Mouse (Mus musculus): ENCODE results near the gene Foxred2. TPM values are rescaled to one million over a fixed set of nuclear protein-coding genes. Genes with fewer than 3 reads are reported as not detected.

Foxred2 gene
- polyA plus RNA-seq, 1 experiment, result 1.0 TPM

DNA sequence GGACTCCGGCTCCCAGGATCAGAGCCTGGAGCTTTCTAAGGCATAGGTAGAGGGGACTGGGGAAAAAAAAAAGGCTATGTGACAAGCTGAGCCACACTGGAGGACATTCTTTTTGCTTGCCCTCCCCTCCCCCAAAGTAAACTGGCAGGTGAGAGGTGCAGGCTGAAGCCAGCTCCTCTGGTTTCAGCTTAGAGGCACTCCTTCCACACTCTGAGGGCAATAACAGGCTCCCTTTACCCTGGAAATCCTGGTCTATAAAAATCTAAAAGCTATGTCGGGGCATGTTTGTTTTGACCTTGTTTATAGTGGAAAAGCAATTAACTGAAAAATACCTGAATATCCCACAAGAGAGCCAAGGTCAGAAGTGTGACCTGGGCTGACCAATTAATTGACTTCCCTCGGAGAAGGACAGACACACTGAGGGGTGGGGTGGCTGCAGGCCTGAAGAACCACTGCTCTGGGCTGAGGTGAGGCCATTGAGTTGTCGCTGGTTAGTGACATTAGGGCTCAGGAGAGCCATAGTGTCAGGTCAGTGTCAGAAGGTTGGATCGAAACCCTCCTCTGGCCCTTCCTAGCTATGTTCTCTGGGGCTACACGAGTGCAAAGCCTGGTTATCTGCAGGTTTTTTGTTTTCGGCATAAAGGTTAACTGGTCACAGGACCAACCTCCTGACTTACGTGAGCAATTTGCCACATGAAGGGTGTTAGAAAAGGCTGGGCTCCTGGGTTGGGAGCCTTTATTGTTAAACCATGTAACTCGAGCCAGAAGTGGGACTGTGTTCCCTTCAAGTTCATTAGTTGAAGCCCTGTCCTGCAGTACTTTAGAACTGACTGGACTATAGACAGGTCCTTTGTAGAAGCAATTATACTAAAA, 48.6 kb downstream of the Foxred2 start:
- no peak for TF ChIP-seq CTCF (IDR thresholded peaks at IDR 0.05; ENCODE audit: control insufficient read depth, insufficient read depth, insufficient replicate concordance, low read depth, low read length)
- TF ChIP-seq POLR2A (IDR thresholded peaks at IDR 0.05; ENCODE audit: control insufficient read depth, low read depth, low read length), result no peak
- H3K27me3 ChIP-seq (ENCODE audit: control insufficient read depth, insufficient read depth, low read length), result no peaks in the 10 kb centered on the region
- H3K4me1 ChIP-seq (ENCODE audit: control insufficient read depth, insufficient read depth, low read length), result peaks cover 2% of the 10 kb centered on the region
- no peak overlapping the region for H3K27ac ChIP-seq (ENCODE audit: control insufficient read depth, insufficient read depth, low read depth, low read length)
- no peak overlapping the region for H3K4me3 ChIP-seq (ENCODE audit: control insufficient read depth, low read depth, low read length)
- H3K36me3 ChIP-seq (ENCODE audit: control insufficient read depth, insufficient read depth, low read length), result no peaks in the 10 kb centered on the region

DNA sequence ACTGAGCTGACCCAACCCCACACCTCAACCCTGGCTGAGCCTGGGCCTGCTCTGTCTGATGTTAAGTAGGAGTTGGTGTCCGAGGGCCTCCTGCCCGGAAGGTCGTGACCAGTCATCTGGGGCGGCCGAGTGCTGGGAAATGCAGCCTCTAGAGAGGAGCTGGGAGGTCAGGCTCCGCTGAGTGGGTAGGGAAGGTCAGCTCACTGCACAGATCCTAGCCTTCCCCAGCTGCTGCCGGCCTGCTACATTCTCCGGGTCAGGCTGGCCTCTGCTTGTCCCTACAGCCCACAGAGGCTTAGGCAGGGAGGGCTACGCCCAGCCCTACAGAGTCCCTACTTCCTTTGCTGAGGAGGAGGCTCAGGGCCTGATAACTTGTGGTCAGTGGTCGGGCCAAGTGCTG, 50.0 kb downstream of the Foxred2 start:
- no peaks in the 10 kb centered on the region for H3K27me3 ChIP-seq (ENCODE audit: control insufficient read depth, insufficient read depth, low read length)
- H3K36me3 ChIP-seq (ENCODE audit: control insufficient read depth, insufficient read depth, low read length), result no peaks in the 10 kb centered on the region
- H3K4me3 ChIP-seq (ENCODE audit: control insufficient read depth, low read depth, low read length), result no peak overlapping the region
- H3K4me1 ChIP-seq (ENCODE audit: control insufficient read depth, insufficient read depth, low read length), result peaks cover 2% of the 10 kb centered on the region
- TF ChIP-seq CTCF (IDR thresholded peaks at IDR 0.05; ENCODE audit: control insufficient read depth, insufficient read depth, insufficient replicate concordance, low read depth, low read length), result no peak
- no peak for TF ChIP-seq POLR2A (IDR thresholded peaks at IDR 0.05; ENCODE audit: control insufficient read depth, low read depth, low read length)
- H3K27ac ChIP-seq (ENCODE audit: control insufficient read depth, insufficient read depth, low read depth, low read length), result no peak overlapping the region

DNA sequence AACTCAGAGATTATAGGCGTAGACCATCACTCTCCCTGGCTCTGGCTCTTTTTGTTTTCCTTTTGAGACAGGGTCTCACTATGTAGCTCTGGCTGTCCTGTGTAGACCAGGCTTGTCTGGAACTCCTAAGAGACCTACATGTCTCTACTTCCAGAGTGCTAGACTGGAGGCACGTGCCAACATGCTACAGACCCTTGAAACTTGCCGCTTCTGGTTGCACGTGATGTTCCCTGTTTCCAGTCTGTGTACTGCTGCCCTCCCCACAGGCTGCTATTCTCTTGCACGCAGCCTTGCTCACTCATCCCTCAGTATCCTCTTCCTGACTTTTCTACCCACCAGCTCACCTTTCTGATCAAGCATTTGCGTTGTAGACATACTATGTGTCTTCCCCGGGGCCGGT, 50.4 kb downstream of the Foxred2 start:
- no peak overlapping the region for H3K27ac ChIP-seq (ENCODE audit: control insufficient read depth, insufficient read depth, low read depth, low read length)

DNA sequence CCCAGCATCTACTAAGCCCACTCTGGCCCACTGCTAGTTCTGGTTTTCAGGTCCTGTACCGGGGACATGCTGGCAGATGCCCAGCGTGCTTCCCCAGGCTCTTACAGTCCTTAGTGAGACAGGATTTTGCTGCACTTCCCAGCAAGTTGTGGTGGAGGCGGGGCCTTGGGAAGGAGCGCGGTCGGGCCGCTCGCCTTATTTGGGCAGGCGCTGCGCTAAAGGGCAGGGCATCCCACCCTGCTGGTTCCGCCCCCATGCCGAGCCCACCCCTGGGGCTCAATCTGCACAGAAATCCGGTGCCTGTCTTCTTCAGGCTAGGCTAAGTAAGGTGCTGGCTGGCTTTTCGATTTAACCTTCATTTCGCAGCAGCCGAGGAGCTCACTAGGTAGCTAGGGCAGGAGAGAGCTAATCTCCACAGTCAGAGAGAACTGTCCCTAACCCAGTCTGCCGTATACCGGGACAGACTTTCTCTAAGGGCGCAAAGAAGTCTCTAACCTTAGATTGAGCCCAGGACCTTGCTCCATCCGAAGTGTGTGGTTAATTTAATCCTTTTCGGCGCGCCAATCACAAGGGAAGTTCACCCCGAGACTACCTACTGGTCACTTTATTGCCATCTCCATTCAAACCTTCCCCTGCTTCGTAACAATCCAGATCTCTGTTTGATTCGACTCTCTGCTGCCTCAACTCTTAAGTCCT, 51.1 kb downstream of the Foxred2 start:
- TF ChIP-seq POLR2A (IDR thresholded peaks at IDR 0.05; ENCODE audit: control insufficient read depth, low read depth, low read length) (no peak), CTCF (IDR thresholded peaks at IDR 0.05; ENCODE audit: control insufficient read depth, insufficient read depth, insufficient replicate concordance, low read depth, low read length) (no peak)
- peaks cover 2% of the 10 kb centered on the region for H3K4me1 ChIP-seq (ENCODE audit: control insufficient read depth, insufficient read depth, low read length)
- H3K36me3 ChIP-seq (ENCODE audit: control insufficient read depth, insufficient read depth, low read length), result no peaks in the 10 kb centered on the region
- H3K4me3 ChIP-seq (ENCODE audit: control insufficient read depth, low read depth, low read length), result no peak overlapping the region; the same call in 1 of the 2 replicates
- peak overlapping the region; percentile 18; the same call in 1 of the 2 replicates for H3K27ac ChIP-seq (ENCODE audit: control insufficient read depth, insufficient read depth, low read depth, low read length)
- no peaks in the 10 kb centered on the region for H3K27me3 ChIP-seq (ENCODE audit: control insufficient read depth, insufficient read depth, low read length)

More for the DNA sequence above, 50.4 kb downstream of the Foxred2 start:
- H3K4me3 ChIP-seq (ENCODE audit: control insufficient read depth, low read depth, low read length), result no peak overlapping the region
- no peaks in the 10 kb centered on the region for H3K27me3 ChIP-seq (ENCODE audit: control insufficient read depth, insufficient read depth, low read length)
- TF ChIP-seq CTCF (IDR thresholded peaks at IDR 0.05; ENCODE audit: control insufficient read depth, insufficient read depth, insufficient replicate concordance, low read depth, low read length) (no peak), POLR2A (IDR thresholded peaks at IDR 0.05; ENCODE audit: control insufficient read depth, low read depth, low read length) (no peak)
- no peaks in the 10 kb centered on the region for H3K36me3 ChIP-seq (ENCODE audit: control insufficient read depth, insufficient read depth, low read length)
- peaks cover 2% of the 10 kb centered on the region for H3K4me1 ChIP-seq (ENCODE audit: control insufficient read depth, insufficient read depth, low read length)

DNA sequence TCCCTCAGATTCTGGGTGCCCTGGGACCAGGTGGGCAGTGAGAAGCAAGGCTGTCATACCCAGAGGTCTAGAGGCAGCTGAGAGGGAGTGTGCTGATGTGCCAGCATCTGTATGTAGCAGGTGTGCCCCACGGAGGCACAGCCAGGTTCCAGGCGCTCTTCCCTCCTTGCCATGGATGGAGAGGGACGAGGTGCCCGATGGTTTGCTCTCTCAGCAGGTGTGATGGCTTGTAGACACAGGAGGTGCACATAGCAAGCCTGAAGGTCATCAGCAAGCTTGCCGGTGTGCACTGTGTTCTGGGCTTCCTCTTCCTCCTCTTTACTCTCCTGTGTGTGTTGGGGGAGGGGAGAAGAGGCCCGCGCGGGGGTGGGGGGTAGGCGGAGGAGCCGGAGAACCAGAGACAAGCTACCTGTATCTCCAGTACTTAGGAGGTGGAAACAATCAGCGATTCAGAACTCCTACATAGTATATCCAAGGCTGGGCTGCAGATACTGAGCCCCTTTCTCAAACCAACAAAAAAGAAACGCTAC, 52.1 kb downstream of the Foxred2 start:
- Histone ChIP-seq H3K27me3 (ENCODE audit: control insufficient read depth, insufficient read depth, low read length) (no peaks in the 10 kb centered on the region), H3K27ac (ENCODE audit: control insufficient read depth, insufficient read depth, low read depth, low read length) (no peak overlapping the region), H3K36me3 (ENCODE audit: control insufficient read depth, insufficient read depth, low read length) (no peaks in the 10 kb centered on the region), H3K4me1 (ENCODE audit: control insufficient read depth, insufficient read depth, low read length) (peaks cover 2% of the 10 kb centered on the region), H3K4me3 (ENCODE audit: control insufficient read depth, low read depth, low read length) (no peak overlapping the region)
- no peak for TF ChIP-seq POLR2A (IDR thresholded peaks at IDR 0.05; ENCODE audit: control insufficient read depth, low read depth, low read length)
- no peak for TF ChIP-seq CTCF (IDR thresholded peaks at IDR 0.05; ENCODE audit: control insufficient read depth, insufficient read depth, insufficient replicate concordance, low read depth, low read length)

DNA sequence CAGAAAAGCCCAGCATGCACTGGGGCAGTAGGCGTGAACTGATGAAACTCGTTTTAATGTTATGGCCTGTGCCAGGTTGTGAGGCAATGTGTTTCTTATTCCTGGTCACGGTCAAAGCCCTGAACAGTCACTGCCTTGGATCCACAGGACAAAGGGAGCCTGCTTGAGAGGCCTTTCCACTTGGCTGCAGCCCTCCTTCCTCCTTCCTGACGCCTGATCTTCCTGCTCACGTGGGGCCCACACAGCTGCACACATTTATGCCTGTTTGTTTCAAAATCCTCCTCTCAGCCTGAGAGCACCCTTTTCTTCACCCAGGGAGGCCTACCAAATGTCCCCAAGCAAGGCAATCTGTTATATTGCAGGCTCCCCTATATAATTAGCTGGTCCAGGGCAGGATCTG, 53.3 kb downstream of the Foxred2 start:
- TF ChIP-seq CTCF (IDR thresholded peaks at IDR 0.05; ENCODE audit: control insufficient read depth, insufficient read depth, insufficient replicate concordance, low read depth, low read length) (no peak), POLR2A (IDR thresholded peaks at IDR 0.05; ENCODE audit: control insufficient read depth, low read depth, low read length) (no peak)
- Histone ChIP-seq H3K4me1 (ENCODE audit: control insufficient read depth, insufficient read depth, low read length) (peaks cover 2% of the 10 kb centered on the region), H3K27ac (ENCODE audit: control insufficient read depth, insufficient read depth, low read depth, low read length) (no peak overlapping the region), H3K4me3 (ENCODE audit: control insufficient read depth, low read depth, low read length) (no peak overlapping the region), H3K27me3 (ENCODE audit: control insufficient read depth, insufficient read depth, low read length) (no peaks in the 10 kb centered on the region), H3K36me3 (ENCODE audit: control insufficient read depth, insufficient read depth, low read length) (no peaks in the 10 kb centered on the region)

DNA sequence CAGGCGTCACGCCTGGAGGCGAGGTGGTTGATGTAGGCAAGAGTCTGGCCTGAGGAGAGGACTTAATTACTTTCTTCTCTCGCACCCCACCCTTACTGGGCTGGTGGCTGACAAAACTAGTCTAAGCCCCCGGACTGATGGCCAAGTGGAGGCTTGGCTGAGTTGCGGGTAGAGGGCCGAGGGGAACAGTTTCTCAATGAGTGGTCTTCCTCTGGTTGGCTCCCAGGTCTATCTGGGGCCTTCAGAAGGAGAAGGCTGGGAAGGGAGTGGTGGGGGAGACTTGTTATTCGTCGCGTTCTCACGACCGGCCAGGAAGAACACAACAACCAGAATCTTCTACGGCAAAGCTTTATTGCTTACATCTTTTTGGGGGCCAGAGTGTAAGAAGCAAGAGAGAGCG, 61.6 kb downstream of the Foxred2 start:
- no peaks in the 10 kb centered on the region for H3K36me3 ChIP-seq (ENCODE audit: control insufficient read depth, insufficient read depth, low read length)
- TF ChIP-seq POLR2A (IDR thresholded peaks at IDR 0.05; ENCODE audit: control insufficient read depth, low read depth, low read length), result no peak
- no peak for TF ChIP-seq CTCF (IDR thresholded peaks at IDR 0.05; ENCODE audit: control insufficient read depth, insufficient read depth, insufficient replicate concordance, low read depth, low read length)
- no peak overlapping the region for H3K4me3 ChIP-seq (ENCODE audit: control insufficient read depth, low read depth, low read length)

More for the DNA sequence above, 61.6 kb downstream of the Foxred2 start:
- no peak overlapping the region for H3K27ac ChIP-seq (ENCODE audit: control insufficient read depth, insufficient read depth, low read depth, low read length)
- H3K4me1 ChIP-seq (ENCODE audit: control insufficient read depth, insufficient read depth, low read length), result peaks cover 5% of the 10 kb centered on the region
- no peaks in the 10 kb centered on the region for H3K27me3 ChIP-seq (ENCODE audit: control insufficient read depth, insufficient read depth, low read length)

Measured in testis, adult 2 months (tissue).